Mouse (Mus musculus) neural tube, embryonic 15.5 days (tissue): ENCODE results near the gene Pkd1. TPM values are rescaled to one million over a fixed set of nuclear protein-coding genes. Genes with fewer than 3 reads are reported as not detected.

ENCODE experiments used
- ATAC-seq: fragments of 200-750 bp; cut with Nextera tagmentation; 2 replicates; pipeline ENCODE4 v1.8.0; 2017; ENCODE audit warnings: mild to moderate bottlenecking, moderate TSS enrichment, moderate library complexity; ENCODE audit not compliant: low FRiP score
- H3K27ac ChIP-seq: fragments of 300-500 bp; sonication (generic); replicated peaks from 2 replicates; pipeline ENCODE4 v1.5.1; 2015; ENCODE audit warnings: mild to moderate bottlenecking, inconsistent platforms
- H3K27me3 ChIP-seq: fragments of 300-500 bp; sonication (generic); replicated peaks from 2 replicates; pipeline ENCODE4 v1.6.1; 2015; ENCODE audit warnings: inconsistent platforms
- H3K36me3 ChIP-seq: fragments of 300-500 bp; sonication (generic); 2 replicates; pipeline ENCODE4 v1.6.1; 2015; ENCODE audit warnings: inconsistent platforms
- H3K4me1 ChIP-seq: fragments of 300-500 bp; sonication (generic); 2 replicates; pipeline ENCODE4 v1.6.1; 2015; ENCODE audit warnings: inconsistent platforms
- H3K4me2 ChIP-seq: fragments of 300-500 bp; sonication (generic); 2 replicates; pipeline ENCODE4 v1.6.1; 2015; ENCODE audit warnings: inconsistent platforms, mild to moderate bottlenecking, moderate library complexity
- H3K4me3 ChIP-seq: fragments of 300-500 bp; sonication (generic); replicated peaks from 2 replicates; pipeline ENCODE4 v1.5.1; 2015; ENCODE audit warnings: mild to moderate bottlenecking, inconsistent platforms
- H3K9ac ChIP-seq: fragments of 300-500 bp; sonication (generic); replicated peaks from 2 replicates; pipeline ENCODE4 v1.6.1; 2015; ENCODE audit warnings: mild to moderate bottlenecking, inconsistent platforms
- H3K9me3 ChIP-seq: fragments of 300-500 bp; sonication (generic); replicated peaks from 2 replicates; pipeline ENCODE4 v1.6.1; 2016; ENCODE audit warnings: inconsistent platforms
- WGBS: fragments of 180-500 bp; shearing (Covaris S2); methylation state at CpG from one replicate; pipeline ENCODE4 v1.1.7; 2015; ENCODE audit warnings: mixed read lengths; 5-methylcytosine and 5-hydroxymethylcytosine counted together
- polyA plus RNA-seq: library from polyadenylated mRNA; unstranded; fragments of >200 nt; fragmentation: Nextera tagmentation; extraction: Ambion mirVana; gene quantifications from 2 replicates; pipeline ENCODE4 v1.2.1, GENCODE M21; 2015

Gene Pkd1
- polyA plus RNA-seq, 1 experiment from 2014 or later = 31.2 TPM

- ATAC-seq = 0 out of 2 replicates have a peak, but pooled peaks have one; percentile 32
- Histone ChIP-seq H3K4me1 (no peaks in the 10 kb centered on the region), H3K27ac (0 out of 2 replicates have a peak overlapping the region, but pooled peaks have one; percentile 33), H3K36me3 (peaks cover 100% of the 10 kb centered on the region), H3K9ac (no peak overlapping the region), H3K4me2 (no peak overlapping the region), H3K4me3 (no peak overlapping the region), H3K9me3 (no peaks in the 10 kb centered on the region), H3K27me3 (no peaks in the 10 kb centered on the region)
- 77% methylated on average over 17 of the region's 17 CpGs for WGBS
Measured at GRCm38 (mm10) chr17:24595126-24596072, 45.8 kb downstream of the Pkd1 start.

DNA sequence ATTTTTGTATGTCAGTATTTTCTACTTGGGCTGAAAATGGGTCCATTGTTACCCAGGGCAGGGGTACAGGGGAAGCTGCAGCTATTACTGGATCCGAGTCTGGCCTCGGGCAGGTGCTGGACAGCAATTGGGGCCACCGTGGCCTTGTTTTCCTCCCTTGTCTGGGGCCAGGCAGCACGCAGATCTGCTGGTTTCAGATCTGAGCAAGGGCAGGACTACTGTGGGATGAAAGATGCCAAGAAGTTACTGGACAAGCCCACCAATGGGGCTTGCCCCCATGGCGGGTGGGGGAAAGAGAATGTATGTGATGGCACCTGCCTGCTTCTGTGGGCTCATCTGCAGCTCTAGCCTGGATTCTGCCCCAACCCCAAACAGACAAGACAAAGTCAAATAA lies 46.4 kb downstream of the Pkd1 start:
- Histone ChIP-seq H3K36me3 (peaks cover 100% of the 10 kb centered on the region), H3K9ac (no peak overlapping the region), H3K4me1 (no peaks in the 10 kb centered on the region), H3K27me3 (no peaks in the 10 kb centered on the region), H3K4me3 (no peak overlapping the region), H3K9me3 (no peaks in the 10 kb centered on the region), H3K27ac (0 out of 2 replicates have a peak overlapping the region, but pooled peaks have one; percentile 33), H3K4me2 (no peak overlapping the region)
- WGBS = 77% methylated on average over 5 of the region's 5 CpGs
- ATAC-seq = no peak

GRCm38 (mm10) chr17:24596471-24597183 lies 47.0 kb downstream of the Pkd1 start:
- Histone ChIP-seq H3K27ac (no peak overlapping the region), H3K4me3 (no peak overlapping the region), H3K9me3 (no peaks in the 10 kb centered on the region), H3K4me1 (no peaks in the 10 kb centered on the region), H3K36me3 (peaks cover 100% of the 10 kb centered on the region), H3K27me3 (no peaks in the 10 kb centered on the region), H3K9ac (no peak overlapping the region), H3K4me2 (no peak overlapping the region)
- 90% methylated on average over 19 of the region's 19 CpGs for whole genome bisulfite sequencing
- no peak for ATAC-seq

DNA sequence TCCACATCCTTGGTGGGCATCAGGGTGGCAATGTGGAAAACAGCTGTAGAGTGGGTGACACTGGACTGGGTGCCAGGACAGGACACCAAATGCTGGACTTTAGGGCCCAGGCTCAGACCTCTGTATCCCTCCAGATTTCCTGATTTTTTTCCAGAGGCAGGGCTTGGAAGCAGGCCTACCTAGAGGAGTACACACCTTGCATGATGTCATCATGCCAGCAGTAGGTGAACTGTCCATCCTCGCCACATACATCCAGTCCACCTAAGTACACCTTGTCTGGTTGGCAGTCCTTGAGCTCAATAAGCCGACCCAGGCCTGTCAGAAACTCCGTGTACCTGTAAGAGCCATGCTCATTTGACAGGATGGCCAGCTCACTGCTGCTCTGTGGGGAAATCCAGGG lies 48.4 kb downstream of the Pkd1 start:
- no peak overlapping the region for H3K4me2 ChIP-seq
- H3K27me3 ChIP-seq = no peaks in the 10 kb centered on the region
- H3K27ac ChIP-seq = no peak overlapping the region
- no peak overlapping the region for H3K4me3 ChIP-seq
- H3K9ac ChIP-seq = no peak overlapping the region
- no peaks in the 10 kb centered on the region for H3K9me3 ChIP-seq
- WGBS = 84% methylated on average over 3 of the region's 3 CpGs
- H3K36me3 ChIP-seq = peaks cover 100% of the 10 kb centered on the region
- no peaks in the 10 kb centered on the region for H3K4me1 ChIP-seq
- ATAC-seq = no peak

DNA sequence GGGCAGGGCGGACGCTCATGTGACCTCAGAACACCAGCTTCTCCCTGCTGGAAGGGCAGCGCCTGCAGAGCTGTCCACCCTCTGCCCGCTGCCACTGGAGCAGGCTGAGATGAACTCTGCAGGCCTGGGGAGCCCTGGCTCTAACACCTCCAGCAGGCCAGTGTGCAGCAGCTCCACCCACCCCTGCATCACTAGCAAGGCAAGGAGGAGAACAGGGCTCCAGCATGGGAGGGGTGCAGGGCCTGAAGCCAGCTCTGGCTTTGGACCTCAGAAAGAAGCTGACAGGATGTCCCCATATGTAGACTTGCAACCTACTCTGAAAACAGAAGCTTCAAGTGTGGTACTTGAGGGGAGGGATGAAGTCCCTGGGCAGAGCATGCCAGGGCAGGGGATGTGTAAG lies 50.9 kb downstream of the Pkd1 start:
- Histone ChIP-seq H3K27me3 (no peaks in the 10 kb centered on the region), H3K9me3 (no peaks in the 10 kb centered on the region), H3K4me3 (no peak overlapping the region), H3K4me1 (no peaks in the 10 kb centered on the region), H3K36me3 (peaks cover 96% of the 10 kb centered on the region), H3K27ac (no peak overlapping the region), H3K4me2 (no peak overlapping the region), H3K9ac (no peak overlapping the region)
- 96% methylated on average over 4 of the region's 4 CpGs for WGBS
- no peak for ATAC-seq

DNA sequence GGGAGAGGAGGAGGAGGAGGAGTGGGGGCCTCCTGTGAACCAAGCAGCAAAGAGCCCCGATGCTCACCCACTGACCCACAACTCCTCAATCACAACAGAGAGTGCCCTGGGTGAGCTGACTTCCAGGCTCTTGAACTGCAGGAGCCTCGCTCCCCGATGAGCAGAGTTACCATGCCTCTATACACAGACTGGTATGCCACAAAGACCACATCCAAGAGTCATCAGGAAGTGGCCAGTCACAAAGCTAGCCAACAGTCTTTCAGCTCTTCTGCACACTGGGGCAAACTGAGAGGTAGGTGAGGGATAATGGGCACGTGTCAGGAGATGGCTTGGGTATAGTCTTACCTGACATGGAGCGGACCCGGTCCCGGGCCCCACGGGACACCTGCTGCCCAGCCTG lies 54.3 kb downstream of the Pkd1 start:
- H3K27me3 ChIP-seq = no peaks in the 10 kb centered on the region
- ATAC-seq = no peak
- H3K4me3 ChIP-seq = no peak overlapping the region
- H3K27ac ChIP-seq = no peak overlapping the region
- H3K4me1 ChIP-seq = no peaks in the 10 kb centered on the region
- no peak overlapping the region for H3K9ac ChIP-seq
- H3K4me2 ChIP-seq = no peak overlapping the region
- H3K36me3 ChIP-seq = peaks cover 96% of the 10 kb centered on the region
- 91% methylated on average over 8 of the region's 8 CpGs for WGBS
- no peaks in the 10 kb centered on the region for H3K9me3 ChIP-seq

GRCm38 (mm10) chr17:24604557-24604956 lies 54.9 kb downstream of the Pkd1 start:
- H3K9ac ChIP-seq = no peak overlapping the region
- peaks cover 93% of the 10 kb centered on the region for H3K36me3 ChIP-seq
- no peak overlapping the region for H3K4me2 ChIP-seq
- H3K4me3 ChIP-seq = no peak overlapping the region
- no peak overlapping the region for H3K27ac ChIP-seq
- no peaks in the 10 kb centered on the region for H3K9me3 ChIP-seq
- H3K4me1 ChIP-seq = no peaks in the 10 kb centered on the region
- no peak for ATAC-seq
- H3K27me3 ChIP-seq = no peaks in the 10 kb centered on the region
- 99% methylated on average over 3 of the region's 3 CpGs for WGBS

GRCm38 (mm10) chr17:24608370-24608769 lies 58.7 kb downstream of the Pkd1 start:
- Histone ChIP-seq H3K9me3 (no peaks in the 10 kb centered on the region), H3K9ac (no peak overlapping the region), H3K4me3 (no peak overlapping the region), H3K36me3 (peaks cover 73% of the 10 kb centered on the region), H3K4me2 (no peak overlapping the region), H3K4me1 (no peaks in the 10 kb centered on the region), H3K27ac (no peak overlapping the region), H3K27me3 (no peaks in the 10 kb centered on the region)
- WGBS = 95% methylated on average over 4 of the region's 4 CpGs
- ATAC-seq = no peak

DNA sequence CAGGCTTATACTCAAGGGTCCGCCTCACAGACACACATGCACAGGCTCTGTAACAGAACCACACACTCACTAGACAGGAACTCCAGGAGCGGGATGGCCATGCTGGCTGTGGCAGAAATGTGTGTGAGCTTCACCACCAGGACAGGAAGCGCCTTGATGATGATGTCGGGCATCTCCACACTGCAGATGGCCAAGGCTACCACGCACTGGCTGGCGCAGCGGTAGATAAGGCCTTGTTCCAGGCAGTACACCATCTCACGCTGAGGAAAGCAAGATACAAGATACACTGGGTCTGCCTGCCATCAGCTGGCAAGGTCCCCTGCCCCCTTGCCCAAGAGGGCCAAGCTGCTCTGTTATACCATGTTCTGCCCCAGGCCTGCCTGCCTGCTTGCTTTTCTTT lies 59.2 kb downstream of the Pkd1 start:
- 93% methylated on average over 8 of the region's 8 CpGs for WGBS

DNA sequence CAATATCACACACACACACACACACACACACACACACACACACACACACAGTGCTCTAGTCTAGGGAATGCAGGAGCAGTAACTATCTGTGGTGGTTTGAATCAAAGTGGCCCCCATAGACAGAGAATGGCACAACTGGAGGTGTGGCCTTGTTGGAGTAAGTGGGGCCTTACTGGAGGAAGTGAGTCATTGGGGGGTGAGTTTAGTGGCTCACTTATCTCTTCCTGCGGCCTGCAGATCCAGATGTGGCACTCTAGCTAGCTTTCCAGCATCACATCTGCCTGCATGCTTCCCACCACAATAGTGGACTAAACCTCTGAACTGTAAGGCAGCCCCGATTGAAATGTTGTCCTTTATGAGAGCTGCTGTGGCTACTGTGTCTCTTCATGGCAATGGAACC lies 61.1 kb downstream of the Pkd1 start:
- no peak for ATAC-seq
- Histone ChIP-seq H3K4me1 (no peaks in the 10 kb centered on the region), H3K4me2 (no peak overlapping the region), H3K36me3 (peaks cover 76% of the 10 kb centered on the region), H3K4me3 (no peak overlapping the region), H3K9me3 (no peaks in the 10 kb centered on the region), H3K27ac (no peak overlapping the region), H3K9ac (no peak overlapping the region), H3K27me3 (no peaks in the 10 kb centered on the region)
- WGBS = 89% methylated on average over 2 of the region's 2 CpGs

More for the DNA sequence above, 59.2 kb downstream of the Pkd1 start:
- Histone ChIP-seq H3K27me3 (no peaks in the 10 kb centered on the region), H3K27ac (no peak overlapping the region), H3K4me2 (no peak overlapping the region), H3K9ac (no peak overlapping the region), H3K4me3 (no peak overlapping the region), H3K9me3 (no peaks in the 10 kb centered on the region), H3K36me3 (peaks cover 77% of the 10 kb centered on the region), H3K4me1 (no peaks in the 10 kb centered on the region)
- no peak for ATAC-seq

- H3K27me3 ChIP-seq = no peaks in the 10 kb centered on the region
- no peak overlapping the region for H3K9ac ChIP-seq
- WGBS = 91% methylated on average over 14 of the region's 14 CpGs
- H3K36me3 ChIP-seq = peaks cover 89% of the 10 kb centered on the region
- H3K4me1 ChIP-seq = no peaks in the 10 kb centered on the region
- no peak overlapping the region for H3K4me2 ChIP-seq
- no peak overlapping the region for H3K27ac ChIP-seq
- H3K4me3 ChIP-seq = no peak overlapping the region
- H3K9me3 ChIP-seq = no peaks in the 10 kb centered on the region
- no peak for ATAC-seq
Measured at GRCm38 (mm10) chr17:24617561-24618194, 68.0 kb downstream of the Pkd1 start.
